Mouse (Mus musculus): ENCODE data around the gene Rps7. TPM values are rescaled to one million over a fixed set of nuclear protein-coding genes. Genes with fewer than 3 reads are reported as not detected.

Gene Rps7
- polyA plus RNA-seq, 1 experiment from 2014 or later = 847 TPM

GRCm38 (mm10) chr12:28636543-28636942, 790 bp upstream of the Rps7 start:
- no peak overlapping the region for H3K9ac ChIP-seq (replicated peaks)
- peaks cover 31% of the 10 kb centered on the region for H3K36me3 ChIP-seq
- 93% methylated on average over 6 of the region's 6 CpGs for WGBS
- ATAC-seq (ENCODE audit: insufficient number of reproducible peaks, insufficient read depth, low FRiP score, low TSS enrichment, low read depth) = no peak
- H3K4me3 ChIP-seq (replicated peaks) = peak overlapping the region; percentile 88
- no peaks in the 10 kb centered on the region for H3K9me3 ChIP-seq
- peak overlapping the region; percentile 54 for H3K4me2 ChIP-seq
- H3K4me1 ChIP-seq (replicated peaks) = peaks cover 9% of the 10 kb centered on the region
- H3K27ac ChIP-seq = no peak overlapping the region; the same call in 1 of the 2 replicates
- H3K27me3 ChIP-seq = no peaks in the 10 kb centered on the region

GRCm38 (mm10) chr12:28635058-28635534, 657 bp downstream of the Rps7 start:
- ATAC-seq (ENCODE audit: insufficient number of reproducible peaks, insufficient read depth, low FRiP score, low TSS enrichment, low read depth) = 0 out of 2 replicates have a peak, but pooled peaks have one; percentile 5
- 2% methylated on average over 23 of the region's 23 CpGs for WGBS
- Histone ChIP-seq H3K4me1 (replicated peaks) (peaks cover 9% of the 10 kb centered on the region), H3K36me3 (peaks cover 45% of the 10 kb centered on the region), H3K9ac (replicated peaks) (peak overlapping the region; percentile 99), H3K4me3 (replicated peaks) (peak overlapping the region; percentile 88), H3K4me2 (peak overlapping the region; percentile 77), H3K9me3 (no peaks in the 10 kb centered on the region), H3K27me3 (no peaks in the 10 kb centered on the region), H3K27ac (peak overlapping the region; percentile 92)

- H3K9ac ChIP-seq (replicated peaks) = no peak overlapping the region
- H3K4me2 ChIP-seq = no peak overlapping the region
- H3K27ac ChIP-seq = no peak overlapping the region
- 92% methylated on average over 2 of the region's 2 CpGs for WGBS
- peaks cover 57% of the 10 kb centered on the region for H3K36me3 ChIP-seq
- H3K4me3 ChIP-seq (replicated peaks) = no peak overlapping the region
- H3K27me3 ChIP-seq = no peaks in the 10 kb centered on the region
- no peak for ATAC-seq (ENCODE audit: insufficient number of reproducible peaks, insufficient read depth, low FRiP score, low TSS enrichment, low read depth)
- H3K9me3 ChIP-seq = no peaks in the 10 kb centered on the region
- no peaks in the 10 kb centered on the region; the same call in 1 of the 2 replicates for H3K4me1 ChIP-seq (replicated peaks)
Measured at GRCm38 (mm10) chr12:28628436-28628835, 7.3 kb downstream of the Rps7 start.

GRCm38 (mm10) chr12:28627092-28627491, 8.7 kb downstream of the Rps7 start:
- Histone ChIP-seq H3K9ac (replicated peaks) (no peak overlapping the region), H3K4me2 (no peak overlapping the region), H3K27me3 (no peaks in the 10 kb centered on the region), H3K27ac (no peak overlapping the region), H3K4me3 (replicated peaks) (no peak overlapping the region), H3K36me3 (peaks cover 43% of the 10 kb centered on the region), H3K9me3 (no peaks in the 10 kb centered on the region), H3K4me1 (replicated peaks) (no peaks in the 10 kb centered on the region; the same call in 1 of the 2 replicates)
- no peak for ATAC-seq (ENCODE audit: insufficient number of reproducible peaks, insufficient read depth, low FRiP score, low TSS enrichment, low read depth)
- 67% methylated on average over 4 of the region's 4 CpGs for WGBS

- Histone ChIP-seq H3K4me2 (no peak overlapping the region), H3K36me3 (peaks cover 26% of the 10 kb centered on the region), H3K4me3 (replicated peaks) (no peak overlapping the region), H3K9ac (replicated peaks) (no peak overlapping the region), H3K4me1 (replicated peaks) (no peaks in the 10 kb centered on the region; the same call in 1 of the 2 replicates), H3K27me3 (no peaks in the 10 kb centered on the region), H3K9me3 (no peaks in the 10 kb centered on the region), H3K27ac (no peak overlapping the region)
- 79% methylated on average over 7 of the region's 7 CpGs for WGBS
- no peak for ATAC-seq (ENCODE audit: insufficient number of reproducible peaks, insufficient read depth, low FRiP score, low TSS enrichment, low read depth)
Measured at GRCm38 (mm10) chr12:28625407-28625806, 10.3 kb downstream of the Rps7 start.

- no peak overlapping the region for H3K9ac ChIP-seq (replicated peaks)
- H3K4me2 ChIP-seq = no peak overlapping the region
- no peak overlapping the region for H3K27ac ChIP-seq
- H3K9me3 ChIP-seq = no peaks in the 10 kb centered on the region
- H3K27me3 ChIP-seq = no peaks in the 10 kb centered on the region
- no peak overlapping the region for H3K4me3 ChIP-seq (replicated peaks)
- H3K36me3 ChIP-seq = peaks cover 15% of the 10 kb centered on the region
- no peak for ATAC-seq (ENCODE audit: insufficient number of reproducible peaks, insufficient read depth, low FRiP score, low TSS enrichment, low read depth)
- H3K4me1 ChIP-seq (replicated peaks) = no peaks in the 10 kb centered on the region
- 90% methylated on average over 2 of the region's 2 CpGs for WGBS
Measured at GRCm38 (mm10) chr12:28624251-28624650, 11.5 kb downstream of the Rps7 start.

GRCm38 (mm10) chr12:28623195-28623594, 12.6 kb downstream of the Rps7 start, which contains the start of gene Colec11:
TSS of gene Colec11 (minus strand) at chr12:28623377.
- peaks cover 4% of the 10 kb centered on the region; the same call in 1 of the 2 replicates for H3K36me3 ChIP-seq
- no peak within 1 kb of the TSS for H3K4me2 ChIP-seq
- H3K27ac ChIP-seq = no peak within 1 kb of the TSS
- H3K4me3 ChIP-seq (replicated peaks) = no peak within 1 kb of the TSS
- no peak for ATAC-seq (ENCODE audit: insufficient number of reproducible peaks, insufficient read depth, low FRiP score, low TSS enrichment, low read depth)
- no peaks in the 10 kb centered on the region for H3K9me3 ChIP-seq
- H3K9ac ChIP-seq (replicated peaks) = no peak within 1 kb of the TSS
- 62% methylated on average over 5 of the region's 5 CpGs for WGBS
- H3K27me3 ChIP-seq = no peaks in the 10 kb centered on the region
- H3K4me1 ChIP-seq (replicated peaks) = no peaks in the 10 kb centered on the region

GRCm38 (mm10) chr12:28622641-28623040, 13.1 kb downstream of the Rps7 start:
- ATAC-seq (ENCODE audit: insufficient number of reproducible peaks, insufficient read depth, low FRiP score, low TSS enrichment, low read depth) = no peak
- 73% methylated on average over 1 of the region's 1 CpGs for WGBS
- H3K9me3 ChIP-seq = no peaks in the 10 kb centered on the region

GRCm38 (mm10) chr12:28622167-28622532, 13.6 kb downstream of the Rps7 start:
- H3K4me3 ChIP-seq (replicated peaks) = no peak overlapping the region
- no peaks in the 10 kb centered on the region for H3K4me1 ChIP-seq (replicated peaks)
- H3K9ac ChIP-seq (replicated peaks) = no peak overlapping the region
- H3K27ac ChIP-seq = no peak overlapping the region
- WGBS = 48% methylated on average over 5 of the region's 5 CpGs
- no peak overlapping the region for H3K4me2 ChIP-seq
- no peak for ATAC-seq (ENCODE audit: insufficient number of reproducible peaks, insufficient read depth, low FRiP score, low TSS enrichment, low read depth)
- no peaks in the 10 kb centered on the region for H3K27me3 ChIP-seq
- H3K36me3 ChIP-seq = no peaks in the 10 kb centered on the region
- H3K9me3 ChIP-seq = no peaks in the 10 kb centered on the region

More at GRCm38 (mm10) chr12:28622641-28623040, 13.1 kb downstream of the Rps7 start:
- Histone ChIP-seq H3K27ac (no peak overlapping the region), H3K27me3 (no peaks in the 10 kb centered on the region), H3K4me3 (replicated peaks) (no peak overlapping the region), H3K4me1 (replicated peaks) (no peaks in the 10 kb centered on the region), H3K36me3 (no peaks in the 10 kb centered on the region), H3K4me2 (no peak overlapping the region), H3K9ac (replicated peaks) (no peak overlapping the region)

GRCm38 (mm10) chr12:28621451-28622166, 14.1 kb downstream of the Rps7 start:
- 32% methylated on average over 7 of the region's 7 CpGs for WGBS
- H3K36me3 ChIP-seq = no peaks in the 10 kb centered on the region
- H3K27me3 ChIP-seq = no peaks in the 10 kb centered on the region
- no peaks in the 10 kb centered on the region for H3K9me3 ChIP-seq
- no peak overlapping the region for H3K4me2 ChIP-seq
- H3K4me3 ChIP-seq (replicated peaks) = no peak overlapping the region
- H3K4me1 ChIP-seq (replicated peaks) = no peaks in the 10 kb centered on the region
- no peak overlapping the region for H3K9ac ChIP-seq (replicated peaks)
- no peak for ATAC-seq (ENCODE audit: insufficient number of reproducible peaks, insufficient read depth, low FRiP score, low TSS enrichment, low read depth)
- no peak overlapping the region for H3K27ac ChIP-seq

- ATAC-seq (ENCODE audit: insufficient number of reproducible peaks, insufficient read depth, low FRiP score, low TSS enrichment, low read depth) = no peak
- WGBS = 45% methylated on average over 4 of the region's 4 CpGs
- Histone ChIP-seq H3K36me3 (no peaks in the 10 kb centered on the region), H3K27ac (no peak overlapping the region), H3K9ac (replicated peaks) (no peak overlapping the region), H3K4me1 (replicated peaks) (no peaks in the 10 kb centered on the region), H3K27me3 (no peaks in the 10 kb centered on the region), H3K4me2 (no peak overlapping the region), H3K9me3 (no peaks in the 10 kb centered on the region), H3K4me3 (replicated peaks) (no peak overlapping the region)
Measured at GRCm38 (mm10) chr12:28617297-28617696, 18.5 kb downstream of the Rps7 start.

GRCm38 (mm10) chr12:28614401-28614800, 21.4 kb downstream of the Rps7 start:
- H3K9me3 ChIP-seq = no peaks in the 10 kb centered on the region
- ATAC-seq (ENCODE audit: insufficient number of reproducible peaks, insufficient read depth, low FRiP score, low TSS enrichment, low read depth) = no peak

More at GRCm38 (mm10) chr12:28614401-28614800, 21.4 kb downstream of the Rps7 start:
- 75% methylated on average over 7 of the region's 7 CpGs for WGBS
- Histone ChIP-seq H3K27me3 (no peaks in the 10 kb centered on the region), H3K36me3 (no peaks in the 10 kb centered on the region), H3K4me3 (replicated peaks) (no peak overlapping the region), H3K27ac (no peak overlapping the region), H3K9ac (replicated peaks) (no peak overlapping the region), H3K4me2 (no peak overlapping the region), H3K4me1 (replicated peaks) (no peaks in the 10 kb centered on the region)
